Mouse (Mus musculus): ENCODE measurements around the gene Elf1. TPM values are rescaled to one million over a fixed set of nuclear protein-coding genes. Genes with fewer than 3 reads are reported as not detected.

Elf1 gene
- polyA plus RNA-seq (2012; rRNA removed) = 6.0 and 9.3 TPM in 2 replicates
- 8.7 and 9.9 TPM in 2 replicates for polyA plus RNA-seq (2014; fragmentation: Nextera tagmentation; extraction: Ambion mirVana)

DNA sequence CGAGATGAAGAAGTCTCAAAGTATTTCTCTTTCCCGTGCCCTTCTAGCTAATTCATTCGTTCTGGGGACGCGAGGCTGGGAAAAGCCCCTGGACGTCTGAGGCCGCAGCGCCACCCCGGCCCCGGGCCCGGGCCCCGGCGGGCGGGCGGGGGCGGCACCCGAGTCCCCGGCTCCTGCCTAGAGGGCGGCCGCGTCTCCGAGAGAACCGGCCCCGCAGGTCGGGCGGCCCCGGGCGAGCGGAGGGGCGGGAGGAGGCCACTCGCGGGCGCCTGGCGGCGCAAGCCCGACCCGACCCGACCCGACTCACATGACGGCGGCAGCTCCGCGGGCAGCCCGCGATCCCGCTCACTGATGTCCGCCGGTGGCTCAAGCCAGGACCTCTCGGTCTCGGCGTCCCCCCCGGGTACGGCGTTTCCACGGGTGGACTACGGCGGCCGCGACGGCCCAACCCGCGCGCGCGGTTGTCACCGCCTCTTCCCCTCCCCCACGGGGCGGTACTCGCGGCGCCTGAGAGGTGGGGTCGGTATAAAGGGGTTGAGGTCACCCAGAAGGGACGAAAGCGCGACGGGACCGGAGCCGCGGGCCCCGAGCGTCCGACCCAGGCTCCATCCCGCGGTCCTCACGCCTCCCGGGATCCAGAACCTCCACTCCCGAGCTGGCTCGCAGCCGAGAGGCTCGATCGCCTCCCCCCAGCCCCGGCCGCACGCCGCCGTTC lies at the start of gene Elf1:
Gene Elf1 (plus strand): TSS at position 571 of the 715 bp plus-strand sequence.
- ATAC-seq (ENCODE audit: insufficient read depth) = peak; percentile 70
- no peaks in the 10 kb centered on the region for H3K9me3 ChIP-seq (ENCODE audit: control insufficient read depth, low read length)
- H3K4me1 ChIP-seq (replicated peaks; ENCODE audit: control insufficient read depth in 2 of 2, insufficient read depth in 2 of 2, low read length in 1 of 2) = peaks cover 24 to 32% of the 10 kb centered on the region in 2 experiments
- peak within 1 kb of the TSS; percentile 90 to 93 for H3K4me3 ChIP-seq (ENCODE audit: insufficient read depth in 1 of 2, low read depth in 2 of 2, low read length in 2 of 2)
- WGBS (ENCODE audit: insufficient replicate concordance) = under 1% methylated on average over 95 of the region's 96 CpGs
- peaks cover 4% of the 10 kb centered on the region for H3K36me3 ChIP-seq (replicated peaks; ENCODE audit: control insufficient read depth, insufficient read depth, low read depth)
- peak; percentile 64 to 66 (median 66) for DNase-seq (ENCODE audit: low read depth in 3 of 3, low spot score in 3 of 3)
- H3K4me2 ChIP-seq (ENCODE audit: low read depth) = peak within 1 kb of the TSS; percentile 91
- peak within 1 kb of the TSS; percentile 85 for H3K27ac ChIP-seq
- peak within 1 kb of the TSS; percentile 89 for H3K9ac ChIP-seq (replicated peaks)
- no peaks in the 10 kb centered on the region for H3K27me3 ChIP-seq (ENCODE audit: control insufficient read depth, insufficient read depth, low read length)
- TF ChIP-seq CTCF (IDR thresholded peaks at IDR 0.05; ENCODE audit: low read depth) (no peak), EP300 (IDR thresholded peaks at IDR 0.05; ENCODE audit: low read depth) (peak; percentile 33; the same call in 1 of the 2 replicates)

- DNase-seq (ENCODE audit: low read depth in 3 of 3, low spot score in 3 of 3) (no peak), ATAC-seq (ENCODE audit: insufficient read depth) (no peak)
- Histone ChIP-seq H3K4me1 (replicated peaks; ENCODE audit: control insufficient read depth in 2 of 2, insufficient read depth in 2 of 2, low read length in 1 of 2) (no peaks in the 10 kb centered on the region), H3K4me2 (ENCODE audit: low read depth) (no peak overlapping the region), H3K9ac (replicated peaks) (no peak overlapping the region), H3K9me3 (ENCODE audit: control insufficient read depth, low read length) (no peaks in the 10 kb centered on the region), H3K36me3 (replicated peaks; ENCODE audit: control insufficient read depth, insufficient read depth, low read depth) (no peaks in the 10 kb centered on the region), H3K27ac (no peak overlapping the region), H3K27me3 (ENCODE audit: control insufficient read depth, insufficient read depth, low read length) (no peaks in the 10 kb centered on the region), H3K4me3 (ENCODE audit: insufficient read depth in 1 of 2, low read depth in 2 of 2, low read length in 2 of 2) (no peak overlapping the region)
- TF ChIP-seq EP300 (IDR thresholded peaks at IDR 0.05; ENCODE audit: low read depth) (no peak), CTCF (IDR thresholded peaks at IDR 0.05; ENCODE audit: low read depth) (no peak)
- 37% methylated on average over 1 of the region's 1 CpGs for WGBS (ENCODE audit: insufficient replicate concordance)
Observed at GRCm38 (mm10) chr14:79434068-79434467, 46.9 kb upstream of the Elf1 start.

DNA sequence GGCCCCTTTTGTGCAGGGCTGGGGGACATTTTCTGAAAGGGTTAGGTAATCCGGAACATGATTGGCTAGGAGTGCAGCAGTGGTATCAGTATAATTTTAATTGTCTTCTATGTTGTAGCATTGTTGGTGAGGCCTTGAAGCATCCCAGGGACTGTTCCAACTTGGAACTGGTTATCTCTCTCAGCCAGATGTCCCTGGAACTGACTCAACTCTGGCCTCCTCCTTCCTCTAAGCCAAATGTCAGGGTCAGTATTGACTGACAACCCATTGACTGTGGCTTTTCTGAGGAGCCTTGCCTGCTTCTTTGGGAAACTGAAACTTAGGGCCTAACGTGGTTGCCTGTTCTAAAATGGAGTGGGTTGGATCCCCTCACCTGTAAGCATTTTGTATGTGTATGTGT lies 40.3 kb upstream of the Elf1 start:
- Histone ChIP-seq H3K9me3 (ENCODE audit: control insufficient read depth, low read length) (no peaks in the 10 kb centered on the region), H3K27me3 (ENCODE audit: control insufficient read depth, insufficient read depth, low read length) (no peaks in the 10 kb centered on the region), H3K4me2 (ENCODE audit: low read depth) (no peak overlapping the region), H3K36me3 (replicated peaks; ENCODE audit: control insufficient read depth, insufficient read depth, low read depth) (no peaks in the 10 kb centered on the region), H3K4me3 (ENCODE audit: insufficient read depth in 1 of 2, low read depth in 2 of 2, low read length in 2 of 2) (no peak overlapping the region), H3K4me1 (replicated peaks; ENCODE audit: control insufficient read depth in 2 of 2, insufficient read depth in 2 of 2, low read length in 1 of 2) (peaks cover 4 to 5% of the 10 kb centered on the region in 2 experiments; a peak in 3 of 4 replicates), H3K27ac (no peak overlapping the region), H3K9ac (replicated peaks) (no peak overlapping the region)
- 52% methylated on average over 2 of the region's 2 CpGs for WGBS (ENCODE audit: insufficient replicate concordance)
- TF ChIP-seq EP300 (IDR thresholded peaks at IDR 0.05; ENCODE audit: low read depth) (no peak), CTCF (IDR thresholded peaks at IDR 0.05; ENCODE audit: low read depth) (no peak)
- no peak; the same call in 1 of the 2 replicates for ATAC-seq (ENCODE audit: insufficient read depth)
- DNase-seq (ENCODE audit: low read depth in 3 of 3, low spot score in 3 of 3) = no peak

- Histone ChIP-seq H3K36me3 (replicated peaks; ENCODE audit: control insufficient read depth, insufficient read depth, low read depth) (no peaks in the 10 kb centered on the region), H3K4me2 (ENCODE audit: low read depth) (no peak overlapping the region), H3K27me3 (ENCODE audit: control insufficient read depth, insufficient read depth, low read length) (no peaks in the 10 kb centered on the region), H3K4me3 (ENCODE audit: insufficient read depth in 1 of 2, low read depth in 2 of 2, low read length in 2 of 2) (no peak overlapping the region), H3K4me1 (replicated peaks; ENCODE audit: control insufficient read depth in 2 of 2, insufficient read depth in 2 of 2, low read length in 1 of 2) (peaks cover 4 to 5% of the 10 kb centered on the region in 2 experiments; a peak in 3 of 4 replicates), H3K9ac (replicated peaks) (no peak overlapping the region), H3K9me3 (ENCODE audit: control insufficient read depth, low read length) (no peaks in the 10 kb centered on the region), H3K27ac (no peak overlapping the region)
- DNase-seq (ENCODE audit: low read depth in 3 of 3, low spot score in 3 of 3) (no peak), ATAC-seq (ENCODE audit: insufficient read depth) (no peak)
- TF ChIP-seq CTCF (IDR thresholded peaks at IDR 0.05; ENCODE audit: low read depth) (no peak), EP300 (IDR thresholded peaks at IDR 0.05; ENCODE audit: low read depth) (no peak)
- 34% methylated on average over 5 of the region's 5 CpGs for WGBS (ENCODE audit: insufficient replicate concordance)
Observed at GRCm38 (mm10) chr14:79441441-79441840, 39.6 kb upstream of the Elf1 start.

- Histone ChIP-seq H3K27me3 (ENCODE audit: control insufficient read depth, insufficient read depth, low read length) (no peaks in the 10 kb centered on the region), H3K36me3 (replicated peaks; ENCODE audit: control insufficient read depth, insufficient read depth, low read depth) (no peaks in the 10 kb centered on the region), H3K4me1 (replicated peaks; ENCODE audit: control insufficient read depth in 2 of 2, insufficient read depth in 2 of 2, low read length in 1 of 2) (peaks cover 4 to 5% of the 10 kb centered on the region in 2 experiments; a peak in 3 of 4 replicates), H3K27ac (no peak overlapping the region), H3K9ac (replicated peaks) (no peak overlapping the region), H3K4me3 (ENCODE audit: insufficient read depth in 1 of 2, low read depth in 2 of 2, low read length in 2 of 2) (no peak overlapping the region), H3K4me2 (ENCODE audit: low read depth) (no peak overlapping the region), H3K9me3 (ENCODE audit: control insufficient read depth, low read length) (no peaks in the 10 kb centered on the region)
- DNase-seq (ENCODE audit: low read depth in 3 of 3, low spot score in 3 of 3) (no peak), ATAC-seq (ENCODE audit: insufficient read depth) (no peak)
- WGBS (ENCODE audit: insufficient replicate concordance) = 73% methylated on average over 9 of the region's 9 CpGs
- TF ChIP-seq EP300 (IDR thresholded peaks at IDR 0.05; ENCODE audit: low read depth) = no peak
- TF ChIP-seq CTCF (IDR thresholded peaks at IDR 0.05; ENCODE audit: low read depth) = no peak
Observed at GRCm38 (mm10) chr14:79444601-79445000, 36.4 kb upstream of the Elf1 start.

Measured in liver, embryonic 14.5 days (tissue).